Mouse (Mus musculus): Measurements from ENCODE around the gene Tgfb1.
A peak's percentile ranks its signal among the peaks of the same experiment; 100 is the strongest.
"Not testable (repeated sequence)": the region's sequence is repeated elsewhere in the genome, so short reads cannot be mapped to it uniquely, and the experiment has no call there.

Tgfb1 gene

DNA sequence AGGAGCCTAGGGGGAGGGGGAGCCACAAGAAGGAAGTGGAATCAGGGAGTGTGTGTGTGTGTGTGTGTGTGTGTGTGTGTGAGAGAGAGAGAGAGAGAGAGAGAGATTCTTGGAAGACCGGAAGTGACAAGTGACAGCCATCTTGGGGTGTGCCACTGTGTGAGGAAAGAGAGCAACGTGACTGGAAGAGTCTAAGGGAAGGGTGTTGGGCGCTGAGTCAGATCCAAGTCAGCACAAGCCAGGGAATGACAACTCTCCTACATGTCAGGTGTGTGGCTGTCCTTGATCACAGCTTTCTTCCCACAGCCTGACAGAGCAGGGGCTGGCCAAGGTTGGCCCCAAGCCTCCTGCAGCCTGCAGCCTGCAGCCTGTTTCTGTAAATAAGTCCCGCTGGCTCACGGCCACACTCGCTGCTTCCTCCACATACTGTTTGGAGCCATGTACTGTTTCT, 19.0 kb downstream of the Tgfb1 start:
- peak in 1 of 2 experiments; percentile 19 for DNase-seq (ENCODE audit: low spot score in 2 of 2)

DNA sequence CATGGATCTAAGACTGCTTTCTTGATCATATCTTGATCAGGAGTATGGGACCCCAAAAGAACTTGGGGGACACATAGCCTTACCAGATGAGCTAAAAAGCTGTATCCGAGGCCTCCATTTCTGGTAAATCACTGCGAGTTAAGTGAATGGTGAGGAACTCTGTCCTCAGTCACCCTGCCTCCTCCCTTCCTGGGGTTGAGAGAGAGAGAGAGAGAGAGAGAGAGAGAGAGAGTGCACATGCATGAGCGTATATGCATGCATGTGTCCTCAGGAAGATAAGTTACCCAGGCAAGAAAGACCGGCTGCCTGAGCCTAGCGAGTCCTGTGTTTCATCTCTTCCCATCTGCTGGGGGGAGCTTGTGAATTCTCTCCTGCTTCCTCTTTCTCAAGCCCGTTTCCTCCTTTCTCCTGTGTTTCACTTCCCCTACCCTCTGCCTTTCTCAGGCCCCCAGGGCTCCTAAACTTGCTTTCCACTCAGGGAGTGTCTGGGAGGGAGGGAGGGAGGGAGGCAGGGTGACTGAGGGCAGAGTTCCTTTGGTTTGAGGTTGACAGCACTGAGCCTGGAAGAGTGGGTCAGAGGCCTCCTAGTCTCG, 19.9 kb downstream of the Tgfb1 start:
- no peak for DNase-seq (ENCODE audit: low spot score in 2 of 2)

DNA sequence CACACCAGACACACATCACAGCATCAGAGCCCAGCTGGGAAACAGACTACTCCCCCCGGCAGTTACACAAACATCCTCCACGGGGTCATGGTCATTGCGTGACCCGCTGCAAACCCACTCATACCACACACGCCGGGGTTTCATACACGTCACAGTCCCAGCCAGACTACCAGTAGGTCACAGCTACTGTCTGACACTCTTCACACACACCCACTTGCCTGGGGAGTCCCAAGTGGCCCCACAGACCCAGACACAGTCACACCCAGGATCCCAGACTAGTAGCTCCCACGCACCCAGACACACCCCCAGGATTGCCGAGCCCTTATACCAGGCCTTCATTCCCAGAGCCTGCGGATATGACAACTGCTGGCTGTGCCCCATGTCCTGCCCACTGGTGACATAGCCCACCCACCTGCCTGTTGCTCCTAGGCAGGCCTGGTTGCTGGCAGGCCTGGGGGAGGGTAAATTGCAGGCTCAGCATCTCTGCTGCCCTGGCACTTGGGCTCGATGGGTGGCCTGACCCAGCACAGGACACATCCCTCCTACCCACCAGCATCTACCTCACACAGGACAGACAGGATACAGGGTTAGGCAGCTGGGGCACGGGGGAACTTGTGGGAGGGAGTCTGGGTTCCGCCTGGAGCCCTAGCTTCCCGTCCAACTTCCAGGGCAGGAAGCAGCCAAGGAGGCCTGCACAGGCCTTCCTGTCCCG, 20.9 kb downstream of the Tgfb1 start:
- DNase-seq (ENCODE audit: low spot score in 2 of 2) = no peak

DNA sequence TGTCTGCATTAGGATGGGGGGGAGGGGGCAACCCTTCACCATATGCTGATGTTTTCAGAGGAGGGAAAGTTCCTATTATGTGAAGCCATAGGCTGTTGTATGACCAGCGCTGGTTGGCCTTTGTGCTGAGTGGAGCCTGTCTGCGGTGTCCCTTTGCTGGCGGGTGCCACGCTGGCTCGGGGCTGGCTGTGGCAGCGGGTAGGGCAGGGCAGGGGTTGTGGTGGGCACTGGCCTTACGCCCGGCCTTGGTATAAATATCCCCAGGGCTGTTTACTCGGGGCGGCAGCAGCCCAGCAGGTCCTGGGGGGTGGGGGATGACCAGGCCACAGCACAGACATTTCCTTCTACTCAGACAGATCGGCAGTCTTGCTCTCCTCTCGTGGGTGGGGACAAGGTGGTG, 23.2 kb downstream of the Tgfb1 start:
- peak in 1 of 2 experiments; percentile 42 for DNase-seq (ENCODE audit: low spot score in 2 of 2)

DNA sequence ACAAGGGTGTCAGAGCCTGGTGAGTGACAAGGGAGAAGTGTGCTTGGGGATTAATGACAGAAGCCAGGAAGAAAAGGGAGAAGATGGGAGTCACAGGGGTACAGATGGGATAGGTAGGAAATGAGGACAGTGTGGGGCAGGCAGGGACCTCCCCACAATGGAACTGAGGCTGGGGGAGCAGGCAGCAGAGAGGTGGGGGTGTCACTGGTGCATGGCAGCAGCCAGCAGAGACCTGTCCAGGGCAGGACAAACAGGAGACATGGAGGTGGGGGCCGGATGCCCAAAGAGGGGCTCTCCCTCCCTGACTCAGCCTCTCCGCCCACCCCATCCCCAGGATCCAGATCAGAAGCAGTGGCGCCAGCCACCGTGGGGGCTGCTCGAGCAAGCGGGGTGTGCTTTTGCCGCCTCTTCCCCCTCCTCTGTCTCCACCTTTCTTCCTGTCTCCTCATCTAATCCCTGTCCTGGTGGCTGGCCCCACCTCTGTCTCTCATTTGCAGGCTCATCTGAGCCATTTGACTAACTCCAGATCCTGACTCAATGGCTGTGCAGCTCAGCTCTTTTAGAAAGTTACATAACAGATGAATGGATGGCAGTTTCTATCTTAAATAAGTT, 23.8 kb downstream of the Tgfb1 start:
- DNase-seq (ENCODE audit: low spot score in 2 of 2) = peak in 1 of 2 experiments; percentile 36

DNA sequence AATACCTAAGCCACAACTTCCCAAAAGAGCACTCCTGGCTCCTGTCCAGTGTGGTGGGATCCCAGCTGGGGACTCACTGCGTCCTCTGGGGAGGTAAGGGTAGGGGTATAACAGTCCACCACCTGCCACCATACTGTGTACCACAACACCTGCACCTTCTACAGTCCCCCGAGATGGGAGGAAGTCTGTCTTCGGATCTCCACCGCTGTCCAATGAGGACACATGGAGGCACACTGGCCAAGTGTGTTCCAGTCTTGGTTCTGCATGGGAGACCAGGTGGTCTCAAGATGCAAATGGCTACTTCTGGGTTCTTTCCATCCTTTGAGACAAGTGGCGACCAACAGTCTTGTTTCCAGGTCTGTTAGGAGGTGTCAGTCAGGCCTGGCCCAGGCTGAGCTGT, 24.4 kb downstream of the Tgfb1 start:
- DNase-seq (ENCODE audit: low spot score in 2 of 2) = no peak

DNA sequence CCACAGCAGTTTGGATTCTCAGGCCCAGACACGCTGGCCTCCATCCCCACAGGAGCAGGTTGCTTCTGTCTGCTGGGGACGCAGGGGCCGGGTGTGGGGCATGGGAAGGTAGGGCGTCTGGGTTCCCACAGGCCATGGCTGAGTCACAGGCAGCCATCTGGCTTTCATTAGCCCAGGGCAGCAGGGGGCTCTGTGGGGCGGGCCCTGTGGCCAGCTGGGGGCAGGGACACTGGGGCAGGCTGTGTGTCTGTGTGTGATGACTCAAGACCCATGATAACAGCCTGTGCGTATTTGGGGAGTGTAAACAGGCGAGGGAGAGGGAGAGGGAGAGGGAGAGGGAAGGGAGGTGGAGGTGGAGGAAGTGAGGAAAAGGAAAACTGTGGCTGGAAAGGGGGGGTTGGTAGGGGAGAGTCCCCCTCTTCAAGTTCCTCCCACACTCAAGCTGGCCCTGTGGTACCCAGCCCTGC, 25.0 kb downstream of the Tgfb1 start:
- peak; percentile 71 to 87 for DNase-seq (ENCODE audit: low spot score in 2 of 2)

DNA sequence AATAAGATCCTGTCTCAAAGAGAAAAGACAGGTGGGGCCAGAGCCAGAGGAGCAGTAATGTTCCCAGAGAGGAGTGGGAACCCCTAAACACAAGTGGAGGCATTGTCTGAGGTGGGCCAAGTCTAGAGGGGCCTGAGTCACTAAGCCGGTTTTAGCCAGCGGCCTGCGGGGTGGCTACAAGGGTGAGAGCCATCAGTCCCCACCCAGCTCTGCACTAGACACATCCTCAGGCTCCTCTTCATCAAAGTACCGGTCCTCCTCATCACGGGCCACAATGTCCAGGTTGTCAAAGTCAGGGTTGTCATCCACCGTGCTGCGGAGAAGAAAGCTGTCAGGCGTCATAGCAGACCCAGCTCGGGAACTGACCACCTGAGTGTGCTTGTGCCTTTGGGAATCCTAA, 26.0 kb downstream of the Tgfb1 start:
- no peak for DNase-seq (ENCODE audit: low spot score in 2 of 2)

DNA sequence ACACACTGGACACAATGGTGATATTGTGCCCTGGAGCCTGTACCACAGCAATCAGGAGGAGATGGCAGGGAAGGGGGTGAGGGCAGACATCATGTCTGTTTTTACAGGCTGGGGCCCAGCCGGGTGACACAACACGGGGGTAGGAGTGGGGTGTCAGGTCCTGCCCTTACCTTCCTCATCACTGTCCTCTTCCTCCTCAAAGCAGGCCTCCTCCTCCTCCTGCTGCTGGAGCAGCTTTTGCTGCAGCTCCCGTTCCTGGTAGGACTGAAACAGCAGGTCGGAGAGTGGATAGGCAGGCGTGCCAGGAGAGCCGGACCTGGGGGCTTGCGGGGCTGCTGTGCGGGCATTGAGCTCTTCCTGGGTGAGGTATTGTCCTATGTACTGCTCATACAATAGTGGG, 27.8 kb downstream of the Tgfb1 start:
- no peak for DNase-seq (ENCODE audit: low spot score in 2 of 2)

DNA sequence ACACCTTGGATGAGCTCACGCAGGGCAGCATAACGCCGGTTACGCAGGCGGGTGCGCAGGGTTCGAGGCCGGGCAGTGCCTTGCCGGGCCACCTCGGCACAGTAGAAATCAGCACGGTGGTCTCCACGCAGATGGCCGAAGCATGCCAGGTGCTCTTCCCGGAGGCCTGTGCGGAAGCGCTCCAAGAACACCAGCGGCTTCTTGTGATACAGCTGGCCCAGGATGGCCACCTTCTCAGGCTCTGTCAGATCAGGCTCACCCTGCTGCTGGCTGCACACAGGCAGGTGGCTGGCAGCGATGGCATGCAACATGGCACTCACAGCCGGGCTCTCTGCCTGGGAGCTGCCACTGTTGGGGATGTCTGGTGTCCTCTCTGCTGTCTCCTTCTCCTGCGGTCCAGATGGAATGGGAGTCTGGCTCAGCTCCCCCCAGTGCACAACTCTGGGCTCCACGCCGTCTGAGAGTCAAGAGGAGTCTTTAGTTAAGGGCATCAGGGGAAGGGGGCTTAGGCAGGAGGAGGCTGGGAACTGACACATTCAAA, 29.0 kb downstream of the Tgfb1 start:
- no peak for DNase-seq (ENCODE audit: low spot score in 2 of 2)

DNA sequence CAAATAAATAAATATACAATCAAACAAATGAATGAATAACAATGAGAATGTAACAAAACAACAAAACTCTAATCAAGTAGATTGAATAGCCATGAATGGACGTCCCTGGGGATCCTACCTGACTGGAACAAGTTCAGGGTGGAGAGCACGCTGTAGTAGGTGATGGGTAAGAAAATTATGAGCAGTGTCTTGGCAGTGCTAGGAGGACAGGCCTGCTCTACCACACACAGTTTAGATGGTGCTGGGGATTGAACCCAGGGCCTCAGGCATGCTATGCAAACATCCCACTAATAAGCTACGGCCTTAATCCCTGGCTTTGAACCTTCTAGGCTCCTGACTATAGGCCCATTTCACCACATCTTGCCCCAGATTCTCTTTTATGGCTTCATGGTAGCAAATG, 30.7 kb downstream of the Tgfb1 start:
- no peak for DNase-seq (ENCODE audit: low spot score in 2 of 2)

DNA sequence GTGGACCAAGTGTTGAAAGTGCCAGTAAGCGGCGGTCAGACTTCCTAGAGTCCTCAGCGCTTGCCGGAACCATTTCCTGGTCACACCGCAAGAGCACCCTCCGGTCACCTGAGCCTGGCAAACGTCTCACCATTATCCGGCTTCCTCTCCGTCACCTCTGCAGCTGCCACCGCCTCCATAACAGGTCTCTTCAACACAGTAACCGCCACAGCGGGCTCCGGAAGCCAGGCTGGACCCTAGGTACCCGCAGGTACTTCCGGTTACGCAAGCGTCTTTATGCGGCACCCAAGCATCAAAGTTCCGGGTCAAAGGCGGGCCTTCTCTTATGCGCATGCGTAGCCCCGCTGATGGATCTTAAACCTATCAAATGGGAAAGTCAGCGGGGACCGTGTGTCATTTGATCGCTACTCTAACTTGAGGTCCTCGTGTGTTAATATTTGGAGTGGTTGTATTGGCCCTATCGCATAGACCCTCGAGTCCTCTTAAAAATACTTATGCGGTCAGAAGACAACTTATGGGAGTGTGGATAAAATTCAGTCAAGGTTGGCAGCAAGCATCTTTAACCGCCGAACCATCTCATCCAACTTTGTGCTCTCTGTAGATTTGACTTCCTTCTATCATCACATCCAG, 32.1 kb downstream of the Tgfb1 start, which contains the start of gene Ccdc97:
TSS of gene Ccdc97 (minus strand) at position 301 of the 630 bp plus-strand sequence.
- peak; percentile 87 to 92 for DNase-seq (ENCODE audit: low spot score in 2 of 2)

DNA sequence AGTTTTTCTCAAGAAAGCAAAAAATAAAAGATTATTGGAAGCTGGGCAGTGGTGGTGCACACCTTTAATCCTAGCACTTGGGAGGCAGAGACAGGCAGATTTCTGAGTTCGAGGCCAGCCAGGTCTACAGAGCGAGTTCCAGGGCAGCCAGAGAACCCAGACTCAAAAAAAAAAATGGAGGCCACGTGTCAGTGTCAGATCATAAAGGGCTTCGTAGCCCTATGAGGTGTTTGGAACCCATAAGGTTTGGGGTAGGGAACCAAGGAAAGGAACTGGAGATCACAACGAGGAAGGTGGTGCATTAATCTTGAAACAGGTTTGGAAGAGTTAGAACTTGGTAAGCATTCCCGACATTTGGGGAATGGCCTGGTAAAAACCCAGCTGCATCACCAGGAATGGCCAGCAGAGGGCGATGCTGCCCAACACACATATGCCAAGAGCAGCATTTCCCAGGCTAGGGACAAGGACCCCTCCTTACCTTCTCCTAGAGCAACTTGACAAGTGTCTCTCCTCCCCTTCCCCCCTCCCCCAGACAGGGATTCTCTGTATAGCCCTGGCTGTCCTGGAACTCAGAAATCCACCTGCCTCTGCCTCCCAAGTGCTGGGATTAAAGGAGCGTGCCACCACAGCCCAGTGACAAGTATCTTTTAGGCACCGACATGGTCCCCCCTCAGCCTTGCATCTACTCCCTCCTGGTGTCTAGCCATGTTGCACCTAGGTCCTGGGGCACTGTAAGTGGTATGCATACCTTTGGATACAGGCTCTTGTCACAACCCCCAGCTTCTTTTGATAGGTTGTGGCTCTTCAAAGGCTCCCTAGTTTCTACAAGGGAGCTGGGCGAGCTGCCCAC, 33.2 kb downstream of the Tgfb1 start:
- no peak for DNase-seq (ENCODE audit: low spot score in 2 of 2)

DNA sequence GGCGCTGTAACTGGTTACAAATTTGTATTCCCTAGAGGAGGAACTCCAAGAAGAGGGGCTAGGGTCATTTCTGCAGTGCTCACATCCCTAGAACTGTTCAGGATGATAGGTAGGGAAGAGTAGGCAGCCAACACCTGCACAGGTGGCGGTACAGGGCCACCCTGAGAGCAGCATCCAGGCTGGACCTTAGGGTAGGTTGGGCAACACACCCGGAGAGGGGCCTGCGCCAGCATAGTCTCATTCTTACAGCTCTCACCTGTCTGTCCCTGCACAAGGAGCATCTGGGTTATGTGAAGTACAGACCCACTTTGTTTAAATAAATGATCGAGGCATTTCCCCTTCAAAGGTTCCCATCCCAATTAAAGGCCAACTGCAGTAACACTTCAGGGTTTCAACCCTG, 34.0 kb downstream of the Tgfb1 start:
- no peak for DNase-seq (ENCODE audit: low spot score in 2 of 2)

DNA sequence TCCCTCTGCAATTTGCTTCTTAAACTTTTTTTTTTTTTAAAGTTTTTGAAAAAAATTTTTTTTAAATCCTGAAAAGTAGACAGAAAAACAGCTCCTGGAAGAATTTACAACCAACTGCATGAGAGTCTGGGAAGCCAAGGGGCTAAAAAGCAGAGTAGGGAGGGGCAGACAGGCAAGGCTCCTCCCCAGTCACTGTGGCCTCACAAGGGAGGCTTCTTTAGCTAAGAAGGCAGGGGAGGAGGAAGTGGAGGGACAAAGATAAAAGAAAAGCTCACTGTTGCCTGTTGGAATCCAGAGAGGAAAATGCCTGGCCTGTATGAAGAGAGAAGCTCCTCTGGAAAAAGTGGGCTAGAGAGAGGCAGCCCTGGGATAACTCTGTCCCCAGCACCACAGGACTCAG, 35.0 kb downstream of the Tgfb1 start:
- DNase-seq (ENCODE audit: low spot score in 2 of 2) = not testable (repeated sequence)

DNA sequence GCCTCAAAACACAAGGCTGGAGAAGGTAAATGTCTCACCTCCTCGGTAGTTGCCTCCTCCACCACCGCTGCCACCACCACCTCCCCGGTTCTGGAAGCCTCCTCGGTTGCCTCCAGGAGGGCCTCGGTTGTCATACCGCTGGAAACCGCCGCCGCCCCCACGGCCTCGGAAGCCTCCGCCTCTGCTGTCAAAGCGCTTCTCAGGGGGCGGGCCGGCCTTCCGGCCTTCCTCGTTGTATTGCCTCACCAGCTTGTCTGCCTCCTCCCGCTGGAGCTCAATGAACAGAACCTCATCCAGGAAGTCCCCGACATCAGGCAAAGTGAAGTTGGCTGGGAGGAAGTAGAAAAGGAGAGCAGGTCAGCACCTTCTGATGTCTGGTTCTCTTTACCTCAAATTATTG, 39.1 kb downstream of the Tgfb1 start:
- DNase-seq (ENCODE audit: low spot score in 2 of 2) = no peak

DNA sequence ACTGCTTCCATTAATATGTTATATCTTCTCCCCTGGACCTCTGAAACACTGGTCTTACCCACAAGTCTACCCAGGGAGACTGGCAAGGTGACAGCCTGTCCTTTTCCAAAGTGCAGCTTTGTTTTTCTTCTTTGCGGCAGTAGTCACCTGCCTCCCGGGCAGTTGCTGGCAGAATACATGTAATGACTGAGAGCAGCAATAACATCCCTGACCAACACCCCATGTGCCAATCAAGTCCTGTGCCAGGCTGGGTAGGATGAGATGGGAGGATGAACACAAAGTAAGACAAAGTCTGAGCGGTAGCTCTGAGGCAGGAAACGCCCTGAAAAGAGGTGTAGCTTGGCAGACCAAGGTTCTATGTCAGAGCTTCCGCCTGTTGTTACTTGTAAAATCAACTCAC, 41.0 kb downstream of the Tgfb1 start:
- no peak for DNase-seq (ENCODE audit: low spot score in 2 of 2)

DNA sequence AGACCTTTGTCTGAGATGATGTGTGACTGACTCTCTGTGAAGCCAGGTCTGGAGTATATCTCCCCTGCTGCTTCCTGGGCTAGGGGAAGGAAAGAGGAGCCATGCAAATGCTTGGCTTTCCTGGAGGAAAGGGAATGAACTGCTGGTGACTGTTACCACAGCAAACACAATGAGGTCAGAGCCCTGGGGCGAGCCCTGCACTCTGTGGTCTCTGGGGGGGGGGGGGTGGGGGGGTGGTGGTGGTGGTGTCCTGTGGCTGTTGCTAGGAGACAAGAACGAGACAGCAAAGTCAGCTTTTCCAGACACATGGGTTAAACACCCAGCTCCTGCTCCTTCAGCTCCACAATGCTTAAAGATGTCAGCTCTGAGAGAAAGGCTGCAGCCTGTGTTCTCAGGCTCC, 42.6 kb downstream of the Tgfb1 start:
- no peak for DNase-seq (ENCODE audit: low spot score in 2 of 2)

DNA sequence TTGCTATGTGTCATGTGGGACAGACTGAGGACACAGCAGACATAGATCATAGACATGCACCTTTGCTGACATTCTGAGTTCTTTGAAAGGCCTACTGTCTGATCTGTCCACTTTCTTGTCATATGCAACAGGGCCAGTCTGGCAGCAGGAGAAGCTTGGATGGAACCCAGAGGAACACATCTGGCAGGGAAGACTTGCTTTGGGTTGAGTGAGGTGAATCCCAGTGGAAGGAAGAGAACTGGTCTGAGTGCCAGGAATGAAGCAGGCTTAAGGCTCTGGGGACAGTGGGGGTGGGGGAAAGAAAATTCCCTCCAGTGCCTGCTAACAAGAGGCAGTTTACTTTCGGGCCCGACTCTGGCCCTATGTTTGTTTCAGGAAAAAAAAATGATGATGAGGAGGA, 43.1 kb downstream of the Tgfb1 start:
- no peak for DNase-seq (ENCODE audit: low spot score in 2 of 2)

DNA sequence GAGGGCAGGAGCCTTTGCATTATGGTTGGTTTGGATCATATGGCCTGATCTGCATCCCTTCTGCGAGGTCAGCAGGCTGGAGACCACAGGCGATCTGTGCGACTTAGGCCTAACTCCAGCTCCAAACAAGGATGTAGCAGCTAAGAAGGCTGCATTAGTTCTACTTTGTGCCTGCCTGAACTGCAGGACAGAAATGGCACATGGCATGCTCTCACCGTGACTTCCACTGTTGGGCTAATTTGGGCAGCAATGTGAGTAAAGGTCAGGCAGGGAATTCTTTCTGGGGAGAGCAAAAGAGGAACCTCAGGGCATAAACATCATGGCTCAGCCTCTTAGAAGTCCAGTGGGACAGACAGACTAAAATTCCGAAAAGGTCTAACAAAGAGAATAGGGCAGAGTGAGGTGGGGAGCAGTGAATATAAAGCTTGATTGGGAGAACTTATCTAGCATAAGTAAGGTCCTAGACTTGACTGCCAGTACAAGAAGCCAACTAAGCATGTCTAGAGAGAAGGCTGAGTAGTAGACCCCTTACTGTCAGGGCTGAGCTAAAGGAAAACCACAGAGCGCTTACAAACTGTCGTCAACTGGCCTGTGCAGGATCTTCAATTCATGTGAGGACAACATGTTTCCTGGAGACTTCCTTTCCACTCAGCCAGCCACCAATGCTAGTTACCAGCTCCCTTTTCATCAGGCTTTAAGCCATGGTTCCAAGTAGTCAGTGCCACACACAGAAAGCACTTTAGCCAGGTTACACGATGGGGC, 44.7 kb downstream of the Tgfb1 start:
- DNase-seq (ENCODE audit: low spot score in 2 of 2) = no peak

DNA sequence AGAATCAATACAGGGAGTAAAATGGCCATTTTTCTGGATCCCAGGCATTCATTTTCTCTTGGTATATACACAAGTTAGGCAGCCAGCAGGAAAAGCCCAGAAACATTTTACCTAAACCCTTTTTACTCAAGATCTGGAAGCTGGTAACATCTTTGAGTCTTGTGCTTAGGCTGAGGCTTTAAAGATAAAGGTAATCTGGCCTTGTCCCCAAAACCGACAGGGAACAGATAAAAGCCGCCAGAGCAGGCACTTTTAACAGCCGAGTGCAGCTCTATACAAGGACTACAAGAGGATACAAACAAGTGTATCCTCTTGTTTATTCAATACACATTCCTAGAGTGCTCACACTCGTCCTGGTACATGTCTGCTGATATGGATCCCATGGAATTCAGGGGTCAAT, 48.2 kb downstream of the Tgfb1 start:
- no peak for DNase-seq (ENCODE audit: low spot score in 2 of 2)
